Mouse (Mus musculus): ENCODE data around the gene Rab3gap2.

The Rab3gap2 gene

GRCm38 (mm10) chr1:185203909-185204661 lies at the start of gene Rab3gap2:
Rab3gap2 (plus strand) TSS chr1:185204117.
- WGBS, result under 1% methylated on average over 57 of the region's 57 CpGs

- 84% methylated on average over 5 of the region's 5 CpGs for WGBS
Observed at GRCm38 (mm10) chr1:185173641-185174040, 30.3 kb upstream of the Rab3gap2 start.

GRCm38 (mm10) chr1:185177860-185178259 lies 26.1 kb upstream of the Rab3gap2 start:
- WGBS, result 46% methylated on average over 6 of the region's 6 CpGs

- WGBS, result 49% methylated on average over 9 of the region's 9 CpGs
Observed at GRCm38 (mm10) chr1:185183591-185184330, 20.2 kb upstream of the Rab3gap2 start.

- 41% methylated on average over 9 of the region's 9 CpGs for WGBS
Observed at GRCm38 (mm10) chr1:185185556-185185955, 18.4 kb upstream of the Rab3gap2 start.

GRCm38 (mm10) chr1:185187135-185187785 lies 16.7 kb upstream of the Rab3gap2 start:
- 59% methylated on average over 13 of the region's 13 CpGs for WGBS

- 56% methylated on average over 9 of the region's 9 CpGs for WGBS
Observed at GRCm38 (mm10) chr1:185189901-185190300, 14.0 kb upstream of the Rab3gap2 start.

DNA sequence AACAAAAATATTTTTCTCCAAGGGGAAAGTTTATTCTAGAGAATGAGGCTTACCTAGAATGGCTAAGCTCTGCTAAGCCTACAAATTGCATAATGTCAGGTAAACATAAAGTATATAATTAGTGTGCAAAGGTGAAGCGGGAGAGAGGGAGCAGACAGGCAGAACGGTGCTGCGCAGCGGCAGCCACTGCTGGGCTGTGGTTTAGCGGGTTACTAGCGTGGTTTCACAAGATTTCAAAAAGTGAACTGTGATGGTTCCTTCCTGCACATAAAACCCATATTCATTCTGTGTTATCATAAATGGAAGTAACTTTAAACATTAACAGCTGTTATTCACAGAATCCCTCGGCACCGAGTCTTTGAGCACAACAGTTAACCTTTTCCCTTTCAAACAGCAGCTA lies 11.8 kb upstream of the Rab3gap2 start:
- 89% methylated on average over 8 of the region's 8 CpGs for WGBS

GRCm38 (mm10) chr1:185193509-185193908 lies 10.4 kb upstream of the Rab3gap2 start:
- 3% methylated on average over 10 of the region's 10 CpGs for WGBS

GRCm38 (mm10) chr1:185196323-185196722 lies 7.6 kb upstream of the Rab3gap2 start:
- 72% methylated on average over 3 of the region's 3 CpGs for WGBS

DNA sequence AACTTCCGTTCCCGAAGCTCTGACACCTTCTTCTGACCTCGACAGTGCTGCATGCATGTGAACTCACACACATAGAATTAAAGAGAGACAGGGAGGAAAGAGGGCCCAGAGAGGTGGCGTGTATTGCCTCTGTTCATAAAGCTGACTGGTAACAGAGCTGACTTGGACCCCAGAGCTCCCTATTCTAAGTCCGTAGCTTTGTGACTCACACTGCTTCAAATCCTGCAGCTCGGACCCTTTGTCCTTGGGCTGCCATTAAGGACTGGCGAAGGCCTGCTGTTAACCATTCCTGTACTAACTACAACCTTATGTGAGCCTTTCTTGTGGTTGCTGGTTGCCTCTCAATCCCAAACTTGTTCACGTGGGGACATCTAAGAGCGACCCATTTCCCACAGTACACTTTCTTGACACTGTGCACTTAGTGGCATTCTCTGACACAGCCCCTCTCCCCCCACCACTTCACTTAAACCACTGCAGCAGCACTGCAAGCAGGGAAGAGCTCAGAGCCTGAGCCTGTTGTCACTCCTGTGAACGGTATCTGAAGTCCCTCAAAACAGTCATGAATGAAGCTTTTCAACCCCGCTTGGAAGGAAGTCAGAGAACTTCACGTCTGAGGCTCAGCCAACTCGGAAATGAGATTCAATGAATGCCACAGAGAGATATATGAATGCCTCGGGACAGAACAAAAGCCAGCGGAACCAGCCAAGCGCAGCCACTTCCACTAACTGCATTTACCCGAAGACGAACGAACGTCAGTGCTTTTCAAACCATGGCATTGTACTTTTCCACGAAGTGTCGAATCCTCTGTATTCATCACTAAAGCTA lies 3.1 kb upstream of the Rab3gap2 start:
- WGBS, result 46% methylated on average over 22 of the region's 22 CpGs

DNA sequence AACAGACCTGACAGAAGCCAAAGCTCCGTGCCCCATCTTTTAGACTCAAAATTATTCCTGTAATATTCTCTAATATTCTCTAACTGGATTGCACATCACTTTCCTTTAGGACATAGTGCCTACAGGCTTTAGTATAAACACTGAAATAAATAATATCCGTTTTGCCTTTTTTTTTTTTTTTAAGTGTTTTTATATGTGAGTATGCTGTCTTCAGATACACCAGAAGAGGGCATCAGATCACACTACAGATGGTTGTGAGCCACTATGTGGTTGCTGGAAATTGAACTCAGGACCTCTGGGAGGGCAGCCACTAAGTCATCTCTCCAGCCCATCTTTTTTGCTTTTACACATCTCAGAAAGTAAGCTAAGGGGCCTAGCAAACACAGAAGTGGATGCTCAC lies 1.9 kb upstream of the Rab3gap2 start:
- 79% methylated on average over 2 of the region's 2 CpGs for WGBS

- WGBS, result 1% methylated on average over 23 of the region's 23 CpGs
Observed at GRCm38 (mm10) chr1:185203196-185203908, 565 bp upstream of the Rab3gap2 start.

DNA sequence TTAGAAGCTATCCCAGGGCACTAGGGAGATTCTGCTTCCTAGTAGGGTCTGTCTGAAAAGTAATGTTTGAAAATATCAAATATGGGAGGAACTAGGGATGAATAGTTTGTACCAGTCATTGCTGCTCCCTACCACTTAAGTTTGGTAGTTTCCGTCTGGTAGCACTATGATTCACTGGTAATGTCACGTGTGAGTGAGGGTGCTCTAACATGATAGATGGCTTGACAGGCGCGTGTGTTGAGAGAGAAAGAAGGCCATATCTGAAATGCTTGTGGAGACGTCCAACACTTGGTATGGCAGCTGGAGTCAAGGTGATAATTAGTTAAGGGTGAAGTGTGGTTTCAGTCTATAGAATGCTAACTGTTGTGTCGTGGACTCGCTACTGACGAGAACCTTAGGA lies 1.2 kb downstream of the Rab3gap2 start:
- 46% methylated on average over 8 of the region's 8 CpGs for WGBS

GRCm38 (mm10) chr1:185207851-185208595 lies 4.1 kb downstream of the Rab3gap2 start:
- WGBS, result 82% methylated on average over 13 of the region's 13 CpGs

DNA sequence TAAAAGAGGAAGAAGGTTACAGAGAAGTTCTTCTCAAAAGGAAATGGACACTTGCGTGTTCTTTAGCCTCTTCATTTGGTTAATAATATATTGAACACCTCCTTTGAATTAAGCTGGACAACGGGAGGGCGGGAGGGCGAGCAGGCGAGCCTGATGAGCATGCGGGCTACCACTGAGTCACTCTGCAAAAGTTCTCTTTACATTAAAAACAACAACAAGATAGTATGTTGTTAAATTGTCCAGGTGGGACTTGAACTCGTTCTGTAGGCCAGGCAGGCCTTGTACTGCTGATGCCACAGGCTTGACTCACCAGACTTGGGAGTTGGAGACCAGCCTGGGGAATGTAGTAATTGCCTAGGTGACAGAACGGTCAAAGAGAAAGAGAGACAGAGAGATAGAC lies 4.8 kb downstream of the Rab3gap2 start:
- WGBS, result 85% methylated on average over 8 of the region's 8 CpGs

DNA sequence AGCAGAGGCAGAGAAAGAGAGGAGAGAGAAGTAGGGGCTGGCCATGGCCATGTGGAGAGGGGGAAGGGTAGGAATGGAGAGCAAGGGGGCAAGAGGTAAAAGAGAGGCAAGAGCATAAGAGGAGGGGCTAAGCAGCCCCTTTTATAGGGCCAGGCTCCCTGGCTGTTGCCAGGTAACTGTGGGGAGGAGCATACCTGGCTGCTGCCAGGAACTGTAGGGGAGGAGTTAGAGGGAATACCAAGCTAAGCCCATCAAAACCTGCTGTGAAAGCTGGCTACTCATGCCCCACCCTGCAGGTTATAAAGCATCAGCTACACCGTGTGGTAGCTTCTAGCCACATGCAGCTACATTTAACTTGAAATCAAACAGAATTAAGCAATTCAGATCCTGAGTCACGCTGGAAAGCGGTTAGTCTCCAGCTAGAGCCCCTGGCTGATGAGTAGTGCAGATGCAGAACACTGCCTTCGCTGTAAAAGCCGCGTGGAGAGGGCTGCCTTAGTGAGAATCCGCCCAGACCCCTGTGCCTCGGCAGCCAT lies 5.8 kb downstream of the Rab3gap2 start:
- WGBS, result 41% methylated on average over 8 of the region's 8 CpGs

GRCm38 (mm10) chr1:185216360-185216759 lies 12.4 kb downstream of the Rab3gap2 start:
- 84% methylated on average over 5 of the region's 5 CpGs for WGBS

GRCm38 (mm10) chr1:185216762-185217161 lies 12.8 kb downstream of the Rab3gap2 start:
- 80% methylated on average over 2 of the region's 2 CpGs for WGBS

DNA sequence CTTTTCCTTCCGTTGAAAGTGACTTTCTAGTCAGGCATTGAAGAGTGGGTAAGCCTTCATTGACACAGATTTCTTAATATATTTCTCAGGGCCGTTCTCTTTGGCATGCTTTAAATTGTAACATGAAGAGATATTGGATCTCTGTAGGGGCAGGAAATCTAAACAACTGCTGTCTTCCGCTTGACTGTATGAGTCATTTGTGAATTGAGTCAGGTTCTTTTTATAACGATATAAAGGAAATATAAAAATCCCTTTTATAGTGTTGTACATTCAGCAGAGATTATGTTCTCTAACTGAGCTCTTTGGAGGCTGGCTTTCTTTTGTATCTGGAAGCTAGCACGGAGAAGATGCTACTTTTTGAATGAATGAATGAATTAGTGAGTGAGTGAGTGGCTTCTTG lies 14.0 kb downstream of the Rab3gap2 start:
- 24% methylated on average over 5 of the region's 5 CpGs for WGBS
